Mouse (Mus musculus): ENCODE measurements around the gene Vwc2l. TPM values are rescaled to one million over a fixed set of nuclear protein-coding genes. Genes with fewer than 3 reads are reported as not detected.

Gene Vwc2l
- under 1 TPM in 1 of 2 experiments, not detected in 1; 0.11 TPM for polyA plus RNA-seq (2017; shearing (Covaris generic))

GRCm38 (mm10) chr1:70725655-70726066 lies at the start of gene Vwc2l:
TSS of gene Vwc2l (plus strand) at chr1:70725715.

